Mouse (Mus musculus): ENCODE results near the gene Tesk1.

Tesk1 gene

DNA sequence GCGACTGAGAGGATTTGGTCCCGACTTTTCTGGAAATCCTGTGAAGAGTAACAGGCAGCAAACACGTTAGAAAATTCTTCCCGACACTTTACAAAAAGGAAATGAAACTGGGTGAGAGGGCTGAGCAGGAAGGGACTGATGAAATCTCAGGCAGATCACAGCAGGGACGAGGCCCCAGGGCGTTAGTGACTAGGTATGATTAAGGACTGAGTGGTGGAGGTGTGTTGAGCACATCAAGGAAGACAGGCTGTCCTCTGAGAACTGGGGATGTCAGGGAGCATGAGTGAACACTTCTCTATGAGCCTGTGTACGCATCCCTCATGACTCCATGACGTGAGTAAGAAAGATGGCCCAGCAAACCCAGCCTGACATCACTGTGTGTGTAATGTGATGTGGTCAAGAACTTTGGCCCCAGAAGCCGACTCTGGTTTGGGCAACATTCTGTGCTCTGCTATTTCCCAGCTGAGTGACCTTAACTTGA, 21.9 kb upstream of the Tesk1 start:
- DNase-seq (ENCODE audit: low read depth), result no peak

DNA sequence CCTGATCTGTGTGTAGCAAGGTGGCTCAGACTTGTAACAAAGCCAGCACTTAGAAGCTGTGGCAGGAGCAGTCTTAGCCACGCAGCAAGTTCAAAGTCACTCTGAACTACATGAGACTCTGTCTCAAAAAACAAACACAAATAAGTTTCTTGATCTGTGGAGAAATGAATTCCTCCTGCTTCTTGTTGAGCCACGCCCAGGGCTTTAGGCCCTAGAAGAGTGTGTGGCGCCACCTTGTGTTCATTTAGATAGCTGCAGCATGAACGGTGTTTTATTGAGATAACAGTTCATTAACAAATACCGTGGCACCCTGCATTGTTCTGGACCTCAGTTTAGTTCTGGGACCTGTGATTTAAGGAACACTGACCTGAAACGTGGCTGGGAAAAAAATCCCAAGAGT, 21.4 kb upstream of the Tesk1 start:
- DNase-seq (ENCODE audit: low read depth), result peak; percentile 87

DNA sequence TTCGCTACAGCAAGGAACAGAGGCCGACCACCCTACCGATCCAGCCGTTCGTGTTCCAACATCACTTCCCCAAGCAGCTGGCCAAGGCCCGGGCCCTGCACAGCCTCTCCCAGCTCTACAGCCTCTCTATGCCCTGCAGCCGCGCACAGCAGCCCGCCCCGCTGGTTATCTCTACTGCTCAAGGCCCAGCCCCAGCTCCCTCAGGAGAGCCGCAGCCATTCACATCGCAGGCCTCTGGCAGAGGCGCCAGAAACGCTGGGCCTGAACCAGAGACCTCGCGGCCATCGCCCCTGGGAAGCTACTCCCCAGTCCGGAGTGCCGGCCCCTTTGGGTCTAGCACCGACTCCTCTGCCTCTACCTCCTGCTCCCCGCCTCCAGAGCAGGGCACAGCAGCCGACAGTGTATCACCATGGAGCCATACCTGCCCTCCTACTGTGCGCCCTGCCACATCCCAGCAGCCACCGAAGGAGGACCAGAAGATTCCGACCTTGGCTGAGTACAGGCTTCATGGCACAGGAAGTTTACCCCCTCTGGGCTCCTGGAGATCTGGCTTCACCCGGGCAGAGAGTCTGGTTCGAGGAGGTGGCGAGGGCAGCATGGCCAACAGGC, 20.0 kb upstream of the Tesk1 start:
- DNase-seq (ENCODE audit: low read depth), result no peak

DNA sequence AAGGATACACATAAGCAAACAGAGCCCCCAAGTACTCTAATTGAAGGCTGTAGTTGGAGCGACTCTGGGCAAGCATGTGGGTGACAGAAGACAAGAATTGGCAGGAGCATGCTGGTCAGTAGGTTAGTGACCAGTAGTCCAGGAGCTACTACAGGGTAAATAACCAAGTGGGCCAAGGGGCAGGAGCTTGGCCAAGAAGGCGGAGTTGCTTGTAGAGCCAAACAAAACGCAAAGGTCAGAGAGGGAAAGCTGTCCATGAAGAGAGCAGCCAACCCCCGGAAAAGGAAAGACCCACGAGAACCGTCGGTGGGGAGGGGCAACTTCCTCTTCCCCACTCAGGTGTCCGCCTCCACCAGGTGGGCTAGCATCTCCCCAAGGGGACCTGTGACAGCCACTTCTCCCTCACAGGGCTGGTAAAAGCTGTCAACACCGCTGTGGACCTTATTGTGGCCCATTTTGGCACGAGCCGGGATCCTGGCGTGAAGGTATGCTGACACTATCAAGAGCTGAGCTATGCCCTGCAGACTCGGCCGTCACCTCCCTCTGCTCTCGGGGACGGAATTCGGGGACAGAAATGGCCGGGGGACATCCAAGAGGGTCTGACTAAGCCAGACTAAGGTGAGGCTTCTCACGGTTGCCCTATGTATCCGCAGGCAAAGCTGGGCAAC, 18.3 kb upstream of the Tesk1 start:
- no peak for DNase-seq (ENCODE audit: low read depth)

DNA sequence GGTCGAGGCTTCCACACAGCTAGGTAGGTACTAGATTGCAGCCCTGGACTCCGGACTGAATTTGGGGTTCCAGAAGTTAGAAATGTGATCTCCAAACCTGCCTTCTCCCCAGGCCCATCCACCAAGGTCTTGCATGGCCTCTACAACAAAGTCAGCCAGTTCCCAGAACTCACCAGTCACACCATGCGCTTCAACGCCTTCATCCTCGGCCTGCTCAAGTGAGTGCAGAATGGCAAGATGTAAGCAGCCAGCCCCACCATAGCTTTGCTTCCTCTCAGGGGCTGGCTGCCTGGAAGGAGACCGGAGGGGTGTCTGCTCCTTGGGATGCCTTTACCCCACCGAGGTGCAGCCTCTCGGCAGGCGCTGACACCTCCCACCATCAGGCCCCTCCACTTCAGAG, 17.7 kb upstream of the Tesk1 start:
- DNase-seq (ENCODE audit: low read depth), result no peak

DNA sequence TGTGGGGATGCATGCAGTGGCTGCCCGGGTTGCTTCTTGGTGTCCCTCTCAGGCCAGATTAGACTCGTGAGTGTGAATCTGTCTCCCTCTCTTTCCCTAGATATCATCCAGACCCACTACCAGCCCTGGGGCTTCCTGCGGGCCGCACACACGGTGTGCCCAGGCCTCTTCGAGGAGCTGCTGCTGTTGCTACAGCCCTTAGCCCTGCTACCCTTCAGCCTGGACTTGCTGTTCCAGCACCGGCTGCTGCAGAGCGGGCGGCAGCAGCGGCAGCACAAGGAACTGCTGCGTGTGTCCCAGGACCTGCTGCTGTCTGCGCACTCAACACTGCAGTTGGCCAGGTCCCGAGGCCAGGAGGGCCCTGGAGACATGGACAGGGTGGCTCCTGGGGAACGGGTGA, 16.5 kb upstream of the Tesk1 start:
- no peak for DNase-seq (ENCODE audit: low read depth)

DNA sequence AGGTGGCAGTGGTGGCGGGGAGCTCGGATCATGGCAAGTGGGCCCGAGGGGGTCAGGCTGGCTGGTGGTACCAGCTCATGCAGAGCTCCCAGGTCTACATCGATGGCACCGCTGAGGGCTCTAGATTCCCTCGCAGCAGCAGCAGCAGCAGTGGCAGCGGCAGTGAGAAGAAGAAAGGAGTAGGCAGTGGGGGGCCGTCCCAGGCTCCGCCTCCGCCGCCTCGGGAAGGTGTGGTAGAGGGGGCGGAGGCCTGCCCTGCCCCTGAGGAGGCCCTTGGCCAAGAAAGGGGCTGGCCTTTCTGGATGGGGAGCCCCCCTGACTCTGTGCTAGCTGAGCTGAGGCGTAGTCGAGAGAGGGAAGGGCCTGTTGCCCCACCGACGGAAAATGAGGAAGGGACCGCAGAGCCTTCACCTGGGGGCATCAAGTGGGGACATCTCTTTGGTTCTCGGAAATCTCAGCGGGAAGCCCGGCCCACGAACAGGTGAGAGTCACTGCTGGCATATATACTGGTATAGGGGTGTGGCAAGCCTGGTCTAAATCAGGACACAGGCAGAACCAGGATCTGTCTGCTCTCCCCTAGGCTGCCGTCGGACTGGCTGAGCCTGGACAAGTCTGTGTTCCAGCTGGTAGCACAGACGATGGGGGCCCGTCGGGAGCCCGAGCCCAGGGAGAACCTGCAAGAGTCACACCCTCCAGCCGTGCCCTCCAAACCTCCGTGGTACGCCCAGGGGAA, 15.9 kb upstream of the Tesk1 start:
- peak; percentile 51 for DNase-seq (ENCODE audit: low read depth)

DNA sequence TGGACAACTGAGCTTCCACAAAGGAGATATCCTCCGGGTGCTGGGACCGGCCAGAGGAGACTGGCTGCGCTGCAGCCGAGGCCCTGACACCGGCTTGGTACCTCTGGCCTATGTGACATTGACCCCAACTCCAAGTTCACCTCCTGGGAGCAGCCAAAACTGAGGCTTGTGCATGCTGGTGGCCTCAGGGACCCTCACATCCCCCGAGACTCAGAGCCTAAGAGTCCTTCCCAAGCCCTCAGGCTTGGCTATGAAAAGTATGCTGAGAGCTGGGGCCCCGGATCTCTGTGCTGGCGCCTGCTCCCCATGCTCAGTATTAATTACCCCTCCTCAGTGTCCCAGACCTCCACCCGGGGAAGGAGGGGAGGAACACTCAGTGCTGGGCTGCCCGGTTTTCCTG, 15.3 kb upstream of the Tesk1 start:
- no peak for DNase-seq (ENCODE audit: low read depth)

DNA sequence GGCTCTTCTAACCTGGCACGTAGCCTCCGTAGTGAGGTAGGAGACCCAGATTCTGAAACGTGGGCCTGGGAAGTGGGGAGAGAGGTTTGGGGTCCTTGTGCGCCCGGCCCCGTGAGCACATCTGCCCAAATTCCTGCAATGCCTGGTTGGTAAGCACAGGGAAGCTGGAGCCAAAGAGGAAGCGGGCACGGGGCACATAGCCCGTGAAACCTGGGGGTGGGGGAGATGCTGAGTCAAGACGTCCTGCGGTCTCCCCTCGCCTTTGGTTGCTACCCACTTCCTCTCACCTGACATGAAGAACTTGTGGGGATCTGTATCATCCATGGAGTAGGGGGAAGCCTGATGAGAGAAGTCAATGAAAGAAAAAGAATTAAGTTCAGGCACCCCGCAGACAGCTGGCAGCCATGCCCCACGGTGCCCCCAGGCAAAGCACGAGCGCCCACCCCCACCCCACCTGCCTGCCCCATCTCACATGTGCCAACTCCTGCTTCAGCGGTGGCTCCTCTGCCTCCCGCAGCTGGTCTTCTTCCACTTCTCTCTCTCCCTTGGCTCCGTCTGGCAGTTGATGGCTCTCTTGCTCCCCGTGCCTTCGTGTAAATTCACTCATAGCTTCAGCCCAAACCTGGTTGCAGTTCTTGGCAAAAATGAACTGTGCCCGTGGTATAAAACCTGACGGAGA, 14.1 kb upstream of the Tesk1 start:
- peak; percentile 81 for DNase-seq (ENCODE audit: low read depth)

DNA sequence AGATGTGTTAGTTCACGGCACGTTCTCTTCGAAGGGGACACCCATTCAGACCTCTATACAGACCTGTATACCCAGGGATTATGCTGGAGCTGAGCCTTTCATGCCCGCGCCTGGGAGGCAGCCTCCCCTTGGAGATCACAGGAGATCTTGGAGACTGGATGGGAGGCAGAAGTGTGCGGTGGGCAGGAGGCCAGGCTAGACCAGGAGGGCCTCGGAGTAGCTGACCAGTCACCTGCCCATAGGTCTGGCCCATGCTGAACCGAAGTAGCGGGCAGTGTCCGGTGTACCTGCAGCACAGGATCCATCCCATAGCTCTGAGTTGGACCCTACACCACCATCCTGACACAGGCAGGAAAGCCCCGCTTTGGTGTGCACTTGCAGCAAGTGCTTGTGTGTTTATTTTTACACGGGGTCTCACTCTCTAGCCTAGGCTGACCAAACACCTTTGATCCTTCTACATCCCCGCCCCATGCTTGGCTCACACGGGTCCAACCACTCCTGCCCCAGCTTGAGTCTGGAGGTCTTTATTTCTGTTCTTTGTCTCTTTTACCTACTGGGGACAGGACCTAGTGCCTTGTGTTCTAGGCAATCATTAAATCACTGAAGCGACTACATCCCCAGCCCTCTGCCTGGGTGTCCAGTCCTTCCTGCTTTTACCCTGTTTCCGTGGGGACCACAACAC, 13.4 kb upstream of the Tesk1 start:
- no peak for DNase-seq (ENCODE audit: low read depth)

DNA sequence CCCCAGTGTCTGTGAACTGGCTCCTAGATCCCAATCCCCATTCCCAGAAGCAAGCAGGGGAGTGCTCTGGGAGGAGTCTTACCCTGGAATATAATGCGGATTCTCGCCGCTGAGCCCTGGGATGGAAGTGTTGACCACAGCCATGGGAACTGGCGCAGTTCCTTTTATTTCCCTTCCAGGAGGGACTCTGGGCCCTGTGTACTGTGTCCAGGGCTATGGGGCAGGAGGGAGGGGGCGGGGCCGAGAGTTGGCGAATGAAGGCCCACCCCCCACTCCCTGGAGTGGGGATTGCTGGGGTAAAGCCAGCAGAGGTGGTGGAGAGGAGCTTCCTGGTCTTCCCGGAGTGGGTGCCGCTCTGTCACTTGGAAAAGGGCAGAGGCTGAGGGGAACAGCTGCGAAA, 12.8 kb upstream of the Tesk1 start, which contains the start of gene Fam166b:
Fam166b (minus strand) TSS at position 189 of the 400 bp plus-strand sequence.
- DNase-seq (ENCODE audit: low read depth), result no peak

DNA sequence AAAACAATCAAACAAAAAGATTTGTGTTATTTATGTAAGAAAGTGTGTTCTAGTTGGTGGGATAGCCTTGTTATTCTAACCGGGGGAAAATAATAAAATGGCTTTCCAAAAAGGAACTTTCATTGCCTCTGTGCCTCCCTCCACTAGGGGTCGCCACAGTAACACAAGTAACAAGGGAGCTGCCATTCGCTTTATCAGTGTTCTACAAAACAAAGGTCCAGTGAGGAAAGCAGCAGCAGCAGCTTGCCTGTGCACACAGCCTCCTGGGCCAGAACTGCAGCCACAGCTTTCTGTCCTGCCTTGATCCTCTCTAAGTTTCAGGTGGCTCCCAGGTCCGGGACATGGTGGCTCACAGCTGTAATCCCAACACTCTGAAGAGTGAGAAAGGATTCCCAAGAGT, 10.0 kb upstream of the Tesk1 start:
- peak; percentile 92 for DNase-seq (ENCODE audit: low read depth)

DNA sequence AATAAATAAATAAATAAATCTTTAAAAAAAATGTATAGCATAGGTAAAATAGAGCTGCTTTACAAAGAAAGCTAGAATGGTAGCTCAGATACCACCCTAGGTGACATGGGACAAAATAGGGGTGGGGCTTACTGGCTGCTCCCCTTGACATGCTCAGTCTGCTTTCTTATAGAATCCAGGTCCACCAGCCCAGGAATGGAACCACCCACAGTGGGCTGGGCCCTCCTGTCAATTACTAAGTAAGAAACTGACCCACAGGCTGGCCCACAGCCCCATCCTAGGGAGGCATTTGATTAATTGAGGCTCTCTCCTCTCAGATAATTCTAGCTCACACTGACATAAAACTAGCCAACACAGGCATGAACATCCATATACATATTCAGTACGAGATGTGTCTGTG, 8.9 kb upstream of the Tesk1 start:
- DNase-seq (ENCODE audit: low read depth), result no peak

DNA sequence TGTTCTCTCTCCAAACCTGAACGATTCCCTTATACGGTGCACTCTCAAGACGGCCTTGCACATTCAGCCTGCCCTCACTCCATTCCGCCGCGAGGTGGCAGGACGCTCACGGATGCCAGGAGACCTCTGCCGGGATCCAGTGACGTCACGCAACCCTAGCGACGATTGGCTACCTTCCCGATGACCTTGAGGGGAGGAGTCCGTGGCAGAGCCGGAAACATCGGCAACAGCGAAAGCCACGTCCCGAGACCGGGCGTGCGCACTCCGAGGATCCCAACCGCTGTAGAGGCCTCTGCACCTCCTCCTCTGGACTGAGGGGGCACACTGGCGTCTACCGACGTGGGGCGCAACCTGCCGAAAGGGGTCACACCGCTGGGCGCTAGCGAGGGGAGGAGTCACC, 305 bp downstream of the Tesk1 start:
- peak; percentile 100 for DNase-seq (ENCODE audit: low read depth)

DNA sequence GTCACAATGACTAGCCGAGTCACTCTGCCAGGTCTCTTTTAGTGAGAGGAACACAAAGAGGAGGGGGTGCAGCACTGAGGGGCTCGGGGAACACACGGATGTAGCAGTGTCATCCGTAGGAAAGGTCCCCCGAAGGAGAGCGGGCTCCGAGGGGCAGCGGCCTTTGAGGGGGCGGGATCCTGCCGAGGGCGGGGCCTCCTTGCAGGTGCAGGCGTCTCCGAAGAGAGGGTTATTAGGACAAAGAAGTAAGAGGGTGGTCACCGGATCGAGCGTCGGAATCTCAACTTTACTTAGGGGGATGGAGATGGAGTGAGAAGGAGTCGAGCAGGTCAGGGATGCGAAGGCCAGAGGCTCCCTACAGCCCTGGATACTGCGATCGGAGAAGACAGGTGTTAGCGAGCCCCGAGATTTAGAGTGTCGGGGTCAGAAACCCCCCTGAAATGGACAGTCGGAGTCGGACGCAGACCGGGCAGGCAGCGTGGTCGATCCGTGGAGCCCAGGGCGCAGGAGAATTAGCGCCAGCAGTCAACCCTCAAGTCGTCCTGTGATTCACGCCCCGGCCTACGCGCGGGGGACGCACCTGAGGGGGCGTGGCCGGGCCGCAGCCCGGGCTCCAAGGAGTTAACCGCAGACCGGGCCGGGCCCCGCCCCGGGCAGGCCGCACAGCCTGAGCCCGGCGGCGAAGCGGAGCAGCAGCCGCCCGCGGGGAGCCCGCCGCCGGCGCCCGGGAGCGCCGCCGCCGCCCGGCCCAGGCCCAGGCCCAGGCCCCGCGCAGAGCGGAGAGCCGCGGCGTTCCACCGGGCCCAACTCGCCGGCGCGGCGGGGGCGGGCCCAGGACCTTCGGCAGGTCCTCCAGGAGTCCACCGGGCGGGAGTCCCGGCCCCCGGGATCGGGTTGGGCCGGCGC, 970 bp downstream of the Tesk1 start:
- DNase-seq (ENCODE audit: low read depth), result peak; percentile 87

DNA sequence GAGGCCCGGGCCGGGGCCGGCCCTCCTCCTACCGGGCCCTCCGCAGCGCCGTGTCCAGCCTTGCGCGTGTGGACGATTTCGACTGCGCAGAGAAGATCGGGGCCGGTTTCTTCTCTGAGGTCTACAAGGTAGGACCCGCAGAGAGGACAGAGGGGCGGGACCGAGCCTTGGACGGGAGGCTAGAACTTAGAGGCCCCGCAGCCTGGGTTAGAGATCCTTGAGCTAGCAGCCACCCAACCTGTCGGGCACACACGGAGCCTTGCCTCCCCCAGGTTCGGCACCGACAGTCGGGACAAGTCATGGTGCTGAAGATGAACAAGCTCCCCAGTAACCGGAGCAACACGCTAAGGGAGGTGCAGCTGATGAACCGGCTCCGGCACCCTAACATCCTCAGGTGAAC, 1.8 kb downstream of the Tesk1 start:
- DNase-seq (ENCODE audit: low read depth), result peak; percentile 54

DNA sequence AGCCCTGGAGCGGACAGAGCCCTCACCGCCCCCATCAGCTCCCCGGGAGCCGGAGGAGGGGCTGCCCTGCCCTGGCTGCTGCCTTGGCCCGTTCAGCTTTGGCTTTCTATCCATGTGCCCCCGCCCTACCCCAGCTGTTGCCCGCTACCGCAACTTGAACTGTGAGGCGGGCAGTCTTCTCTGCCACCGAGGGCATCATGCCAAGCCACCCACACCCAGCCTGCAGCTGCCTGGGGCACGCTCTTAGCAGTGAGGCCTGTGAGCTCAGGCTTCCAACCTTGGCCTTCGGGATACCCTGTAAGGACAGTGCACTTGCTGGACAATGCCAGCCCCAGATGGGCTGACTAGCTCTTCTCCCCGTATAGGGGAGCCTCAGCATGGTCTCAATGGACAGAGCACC, 5.5 kb downstream of the Tesk1 start:
- DNase-seq (ENCODE audit: low read depth), result no peak

DNA sequence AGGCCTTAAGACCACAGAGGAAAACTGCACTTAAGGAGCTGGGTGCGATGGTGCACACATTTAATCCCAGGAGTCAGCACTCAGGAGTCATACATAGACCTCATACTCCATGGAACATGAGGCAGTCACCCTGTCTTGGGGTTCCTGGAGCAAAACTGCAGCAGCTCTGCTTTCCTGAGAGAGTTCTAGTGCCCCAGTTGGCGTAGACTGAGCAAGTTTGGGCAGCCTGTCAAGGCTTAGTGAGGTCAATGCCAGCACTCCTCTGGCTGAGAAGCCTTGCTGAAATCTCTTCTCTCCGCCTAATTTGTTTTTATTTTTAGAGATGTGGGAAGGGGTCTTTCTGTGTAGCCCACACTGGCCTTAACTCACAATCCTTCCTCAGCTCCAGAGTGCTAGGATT, 6.8 kb downstream of the Tesk1 start:
- DNase-seq (ENCODE audit: low read depth), result no peak

DNA sequence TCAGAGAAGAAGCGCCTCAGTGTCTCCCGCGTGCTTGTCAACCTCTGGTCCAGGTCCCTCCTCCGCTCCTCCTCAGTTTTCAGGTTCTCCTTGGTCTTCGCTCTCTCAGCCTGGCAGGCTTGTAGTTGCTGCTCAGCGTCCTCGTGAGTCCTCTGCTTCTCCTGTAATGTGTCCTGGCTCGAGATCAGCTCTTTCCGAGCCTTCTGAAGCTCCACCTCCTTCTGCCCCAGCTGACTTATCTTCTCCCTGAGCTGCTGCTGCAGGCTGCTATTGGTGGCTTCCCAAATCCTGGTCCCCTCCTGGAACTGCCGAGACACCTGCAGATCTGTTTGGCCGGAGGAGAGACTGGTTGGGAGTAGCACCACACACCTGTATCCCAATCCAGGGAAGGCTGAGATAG, 10.6 kb downstream of the Tesk1 start:
- no peak for DNase-seq (ENCODE audit: low read depth)

DNA sequence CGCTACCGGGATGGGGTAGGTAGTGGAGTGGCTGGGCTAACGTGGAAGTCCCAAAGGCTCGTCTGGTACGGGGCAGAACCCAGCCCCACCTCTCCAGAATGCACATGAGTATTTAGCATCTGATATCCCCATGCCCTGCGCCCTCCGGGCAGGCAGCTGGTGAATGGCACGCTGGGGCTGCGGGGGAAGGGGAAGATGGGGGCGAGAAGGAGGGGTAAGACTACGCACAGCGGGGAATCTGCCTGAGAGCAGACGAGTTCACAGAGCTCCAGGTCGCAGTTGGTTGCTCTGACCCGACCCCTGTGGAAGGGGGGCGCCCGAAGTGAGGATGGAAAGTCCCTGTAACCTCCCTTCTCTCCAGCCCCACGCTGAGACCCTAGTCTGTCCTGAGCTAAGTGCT, 11.7 kb downstream of the Tesk1 start:
- peak; percentile 39 for DNase-seq (ENCODE audit: low read depth)
